Mouse (Mus musculus): ENCODE measurements at regions not wholly inside any gene's neighbourhood (a gene's known extent, or its start where the extent isn't known, plus 50 kb on each side); places are given as distances from the start of the nearest gene placed in this dataset.

- no peaks in the 10 kb centered on the region for H3K79me2 ChIP-seq (ENCODE audit: control insufficient read depth, insufficient read depth)
- no peak for TF ChIP-seq MYOG (IDR thresholded peaks at IDR 0.05; ENCODE audit: control insufficient read depth, extremely low read depth, insufficient read length)
- peak; percentile 10 for TF ChIP-seq CTCF (IDR thresholded peaks at IDR 0.05; ENCODE audit: control insufficient read depth, insufficient read depth, insufficient read length)
- TF ChIP-seq MAX (IDR thresholded peaks at IDR 0.05): no peak
- TF ChIP-seq USF1 (IDR thresholded peaks at IDR 0.05; ENCODE audit: low read depth): no peak
- no peaks in the 10 kb centered on the region for H3K36me3 ChIP-seq (ENCODE audit: control insufficient read depth, insufficient read depth)
- H3ac ChIP-seq (ENCODE audit: control insufficient read depth, insufficient read length, low read depth): no peak overlapping the region
- no peak overlapping the region for H3K4me3 ChIP-seq (ENCODE audit: insufficient read depth, poor library complexity, severe bottlenecking)
- no peaks in the 10 kb centered on the region for H3K27me3 ChIP-seq (ENCODE audit: control insufficient read depth, insufficient read depth, insufficient read length)
- no peaks in the 10 kb centered on the region for H3K79me3 ChIP-seq (ENCODE audit: low read depth)
These were observed 77.8 kb downstream of the Rpia start for GRCm38 (mm10) chr6:70714239-70714638.

DNA sequence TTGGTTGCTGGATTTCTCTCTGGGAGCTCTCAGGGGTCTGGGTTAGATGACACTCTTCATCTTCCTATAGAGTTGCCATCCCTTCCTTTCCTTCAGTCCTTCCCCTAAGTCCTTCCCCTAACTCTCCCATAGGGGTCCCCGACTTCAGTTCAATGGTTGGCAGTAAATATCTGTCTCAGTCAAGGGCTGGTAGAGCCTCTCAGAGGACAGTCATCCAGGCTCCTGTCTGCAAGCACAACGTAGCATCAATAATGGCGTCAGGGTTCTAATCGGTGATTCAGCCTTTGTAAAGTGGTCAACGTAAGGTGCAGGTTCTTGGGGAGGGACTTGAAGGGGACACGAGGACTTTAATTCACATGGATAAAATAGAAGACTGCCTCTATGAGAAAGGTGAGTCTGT is 78.4 kb downstream of the Rpia start:
- no peaks in the 10 kb centered on the region for H3K27me3 ChIP-seq (ENCODE audit: control insufficient read depth, insufficient read depth, insufficient read length)
- H3K79me2 ChIP-seq (ENCODE audit: control insufficient read depth, insufficient read depth): no peaks in the 10 kb centered on the region
- H3K79me3 ChIP-seq (ENCODE audit: low read depth): no peaks in the 10 kb centered on the region
- no peak overlapping the region for H3K4me3 ChIP-seq (ENCODE audit: insufficient read depth, poor library complexity, severe bottlenecking)
- H3K36me3 ChIP-seq (ENCODE audit: control insufficient read depth, insufficient read depth): no peaks in the 10 kb centered on the region
- H3ac ChIP-seq (ENCODE audit: control insufficient read depth, insufficient read length, low read depth): no peak overlapping the region
- TF ChIP-seq CTCF (IDR thresholded peaks at IDR 0.05; ENCODE audit: control insufficient read depth, insufficient read depth, insufficient read length): no peak
- no peak for TF ChIP-seq MYOD1 (IDR thresholded peaks at IDR 0.05; ENCODE audit: control insufficient read depth, insufficient read length, low read depth)
- no peak for TF ChIP-seq MYOG (IDR thresholded peaks at IDR 0.05; ENCODE audit: control insufficient read depth, extremely low read depth, insufficient read length)
- TF ChIP-seq MAX (IDR thresholded peaks at IDR 0.05): no peak
- no peak for TF ChIP-seq FOSL1 (IDR thresholded peaks at IDR 0.05; ENCODE audit: insufficient read depth, low read length, poor library complexity, severe bottlenecking)
- no peak for TF ChIP-seq USF1 (IDR thresholded peaks at IDR 0.05; ENCODE audit: low read depth)

- TF ChIP-seq CTCF (IDR thresholded peaks at IDR 0.05; ENCODE audit: control insufficient read depth, insufficient read depth, insufficient read length) (no peak), MYOD1 (IDR thresholded peaks at IDR 0.05; ENCODE audit: control insufficient read depth, insufficient read length, low read depth) (no peak), CEBPB (IDR thresholded peaks at IDR 0.05; ENCODE audit: low read depth) (no peak), MYOG (IDR thresholded peaks at IDR 0.05; ENCODE audit: control insufficient read depth, extremely low read depth, insufficient read length) (no peak), USF1 (IDR thresholded peaks at IDR 0.05; ENCODE audit: low read depth) (no peak), MAX (IDR thresholded peaks at IDR 0.05) (no peak), FOSL1 (IDR thresholded peaks at IDR 0.05; ENCODE audit: insufficient read depth, low read length, poor library complexity, severe bottlenecking) (no peak)
- H3ac ChIP-seq (ENCODE audit: control insufficient read depth, insufficient read length, low read depth): no peak overlapping the region
- H3K36me3 ChIP-seq (ENCODE audit: control insufficient read depth, insufficient read depth): no peaks in the 10 kb centered on the region
- no peaks in the 10 kb centered on the region for H3K79me2 ChIP-seq (ENCODE audit: control insufficient read depth, insufficient read depth)
- no peaks in the 10 kb centered on the region for H3K27me3 ChIP-seq (ENCODE audit: control insufficient read depth, insufficient read depth, insufficient read length)
- H3K4me3 ChIP-seq (ENCODE audit: insufficient read depth, poor library complexity, severe bottlenecking): no peak overlapping the region
- no peaks in the 10 kb centered on the region for H3K79me3 ChIP-seq (ENCODE audit: low read depth)
These were observed 78.9 kb downstream of the Rpia start for GRCm38 (mm10) chr6:70713118-70713517.

DNA sequence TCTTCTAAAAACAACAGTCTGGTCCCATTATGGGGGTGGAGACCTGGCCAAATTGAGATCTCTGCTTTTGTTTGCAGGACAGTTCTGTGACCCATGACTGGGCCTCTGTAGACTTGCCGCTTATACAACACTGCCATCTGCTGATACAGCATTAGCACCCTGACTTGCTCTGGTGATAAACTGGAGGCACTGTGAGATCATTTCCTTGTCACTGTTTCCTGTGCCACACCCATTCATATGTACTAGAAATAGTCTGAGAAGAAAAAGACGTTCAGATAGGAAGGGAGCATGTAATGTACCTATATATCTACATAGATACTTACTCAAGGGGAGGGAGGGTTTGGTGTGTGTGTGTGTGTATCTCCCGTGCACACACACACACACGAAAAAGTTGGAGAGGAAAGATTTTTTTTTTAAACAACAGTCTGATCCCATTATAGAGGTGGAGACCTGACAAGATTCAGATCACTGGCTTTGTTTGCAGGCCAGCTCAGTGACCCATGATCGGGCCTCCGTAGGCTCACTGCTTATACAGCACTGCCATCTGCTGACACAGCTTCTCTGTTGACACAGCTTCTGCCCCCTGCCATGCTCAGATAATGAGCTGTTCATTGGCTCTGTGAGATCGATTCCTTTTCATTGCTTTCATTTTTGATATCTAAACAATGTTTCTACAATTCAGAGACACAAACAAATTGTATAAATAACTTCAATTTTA is 82.5 kb downstream of the Rpia start:
- no peak overlapping the region for H3K4me3 ChIP-seq (ENCODE audit: insufficient read depth, poor library complexity, severe bottlenecking)

DNA sequence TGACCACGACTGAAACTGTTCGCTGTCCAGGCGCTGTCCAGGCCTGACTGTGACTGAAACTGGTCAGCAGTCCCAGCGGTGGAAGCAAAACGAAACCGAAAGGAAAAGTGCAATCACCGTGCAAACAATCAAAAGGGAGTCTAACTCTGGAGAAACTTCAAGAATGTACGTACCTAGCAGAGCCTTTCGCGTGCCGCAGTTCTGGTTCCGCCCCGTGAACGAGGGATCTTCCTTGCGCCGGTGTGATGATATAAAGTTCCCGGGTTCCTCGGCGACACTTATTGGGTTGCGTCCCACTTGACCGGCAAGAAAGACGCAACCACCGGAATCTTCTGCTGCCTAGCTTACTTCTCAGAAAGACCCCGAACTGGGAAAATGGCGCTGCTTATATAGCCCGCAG is 96.4 kb downstream of the Rpia start:
- H3K4me3 ChIP-seq (ENCODE audit: insufficient read depth, poor library complexity, severe bottlenecking): no peak overlapping the region
- no peaks in the 10 kb centered on the region for H3K36me3 ChIP-seq (ENCODE audit: control insufficient read depth, insufficient read depth)
- no peaks in the 10 kb centered on the region for H3K79me3 ChIP-seq (ENCODE audit: low read depth)
- H3K79me2 ChIP-seq (ENCODE audit: control insufficient read depth, insufficient read depth): no peaks in the 10 kb centered on the region
- no peaks in the 10 kb centered on the region for H3K27me3 ChIP-seq (ENCODE audit: control insufficient read depth, insufficient read depth, insufficient read length)
- TF ChIP-seq CEBPB (IDR thresholded peaks at IDR 0.05; ENCODE audit: low read depth) (no peak), USF1 (IDR thresholded peaks at IDR 0.05; ENCODE audit: low read depth) (no peak), MYOD1 (IDR thresholded peaks at IDR 0.05; ENCODE audit: control insufficient read depth, insufficient read length, low read depth) (no peak), MYOG (IDR thresholded peaks at IDR 0.05; ENCODE audit: control insufficient read depth, extremely low read depth, insufficient read length) (no peak), FOSL1 (IDR thresholded peaks at IDR 0.05; ENCODE audit: insufficient read depth, low read length, poor library complexity, severe bottlenecking) (no peak), MAX (IDR thresholded peaks at IDR 0.05) (no peak)
- no peak overlapping the region for H3ac ChIP-seq (ENCODE audit: control insufficient read depth, insufficient read length, low read depth)

More for the DNA sequence above, 82.5 kb downstream of the Rpia start:
- Histone ChIP-seq H3K79me3 (ENCODE audit: low read depth) (no peaks in the 10 kb centered on the region), H3K36me3 (ENCODE audit: control insufficient read depth, insufficient read depth) (no peaks in the 10 kb centered on the region), H3K27me3 (ENCODE audit: control insufficient read depth, insufficient read depth, insufficient read length) (no peaks in the 10 kb centered on the region), H3ac (ENCODE audit: control insufficient read depth, insufficient read length, low read depth) (no peak overlapping the region), H3K79me2 (ENCODE audit: control insufficient read depth, insufficient read depth) (no peaks in the 10 kb centered on the region)
- TF ChIP-seq CTCF (IDR thresholded peaks at IDR 0.05; ENCODE audit: control insufficient read depth, insufficient read depth, insufficient read length): peak; percentile 5
- TF ChIP-seq MYOG (IDR thresholded peaks at IDR 0.05; ENCODE audit: control insufficient read depth, extremely low read depth, insufficient read length): no peak
